In the genomic region with DNA sequence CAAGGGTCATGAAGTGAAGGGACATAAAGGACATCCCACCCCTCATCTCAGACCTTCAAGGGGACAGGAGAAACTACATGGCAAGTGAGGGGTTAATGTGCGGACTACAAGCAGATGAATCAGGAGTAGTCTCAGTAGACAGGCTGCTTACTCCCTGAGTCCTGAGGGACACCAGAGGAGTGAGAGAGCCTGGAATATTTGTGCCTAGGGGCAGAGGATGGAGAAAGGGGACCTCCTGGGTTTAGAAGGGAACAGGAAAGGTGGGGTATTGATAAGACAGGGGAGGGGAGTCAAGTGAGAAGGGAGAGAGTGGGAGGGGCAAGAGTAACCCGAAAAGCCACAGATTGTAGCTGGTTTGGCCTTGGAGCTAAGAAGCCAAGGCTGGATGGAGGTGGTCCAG, we compare ENCODE assay signal across 16 mouse cellular contexts. TPM values are rescaled to one million over a fixed set of nuclear protein-coding genes. Genes with fewer than 3 reads are reported as not detected.
DNase-seq lines count a peak whose midpoint lies in the region; ATAC-seq and TF ChIP-seq lines count a peak whose summit lies in the region.
"Had no signal": no experiment of that assay in that cellular context is flagged by ENCODE, and none has a peak within 500 bp of the region (broad histone marks: within the 10 kb centered on the region; RNA-seq: fewer than 3 reads in every experiment).

No protein-coding gene starts in this region.

- no peaks in the 10 kb centered on the region for H3K27me3 ChIP-seq in heart, adult 2 months (ENCODE audit: control insufficient read depth, insufficient read depth, low read length)
- H3K27me3 ChIP-seq in kidney, postnatal 0 days (ENCODE audit: insufficient read depth, low read length): no peaks in the 10 kb centered on the region
- H3K27me3 ChIP-seq in C2C12 (ENCODE audit: control insufficient read depth, insufficient read depth, insufficient read length): no peaks in the 10 kb centered on the region
- H3K27me3 ChIP-seq: lung, embryonic 15.5 days had no signal

- 21% methylated on average over 2 of the region's 2 CpGs for WGBS in heart, adult 2 months
- WGBS in kidney, postnatal 0 days: 35% methylated on average over 2 of the region's 2 CpGs

- no peak for TF ChIP-seq CTCF in heart, adult 2 months (IDR thresholded peaks at IDR 0.05)
- no peak for TF ChIP-seq CTCF in kidney, postnatal 0 days (IDR thresholded peaks at IDR 0.05; ENCODE audit: low read depth)
- TF ChIP-seq CTCF in C2C12 (IDR thresholded peaks at IDR 0.05; ENCODE audit: control insufficient read depth, insufficient read depth, insufficient read length): no peak
- no peak for TF ChIP-seq CTCF in embryonic fibroblast, embryonic 13.5 days (IDR thresholded peaks at IDR 0.05; ENCODE audit: borderline replicate concordance, insufficient read depth, low read length)

- no peak for DNase-seq in heart, adult 2 months
- no peak for DNase-seq in heart, postnatal 25 days (ENCODE audit: low spot score)
- no peak for DNase-seq in kidney, postnatal 0 days (ENCODE audit: low spot score)
- DNase-seq in kidney, adult 8-10 months: no peak
- no peak for DNase-seq in left cerebral cortex, adult 8-10 months (ENCODE audit: low spot score in 2 of 2)
- DNase-seq: thymus, postnatal 25 days had no signal

- no peak for TF ChIP-seq EP300 in heart, adult 2 months (IDR thresholded peaks at IDR 0.05; ENCODE audit: insufficient read depth, low read depth, low read length)

- TF ChIP-seq POLR2A in heart, adult 2 months (IDR thresholded peaks at IDR 0.05; ENCODE audit: insufficient read depth, low read depth, low read length): no peak
- no peak; the same call in 1 of the 2 replicates for TF ChIP-seq POLR2A in embryonic fibroblast, embryonic 13.5 days (IDR thresholded peaks at IDR 0.05; ENCODE audit: low read depth, low read length)

- intact Hi-C loops in heart, adult 2 months (cut with DNase I): loop anchor here (5.0 kb wide), 1 partner anchor 39 kb away; no protein-coding TSS in a partner anchor
- intact Hi-C loops in heart, postnatal 25 days (cut with DNase I): loop anchor here (2.0 to 5.0 kb wide), 2 partner anchors 20 to 54 kb away; a partner anchor contains a TSS

- H3K4me1 ChIP-seq in heart, adult 2 months (ENCODE audit: control insufficient read depth, insufficient read depth, low read length): peaks cover 10% of the 10 kb centered on the region
- peaks cover 13% of the 10 kb centered on the region for H3K4me1 ChIP-seq in kidney, postnatal 0 days (replicated peaks; ENCODE audit: insufficient read depth, low read length)
- peaks cover 16% of the 10 kb centered on the region for H3K4me1 ChIP-seq in embryonic fibroblast, embryonic 13.5 days (ENCODE audit: control insufficient read depth, insufficient read depth, low read length)

- no peak overlapping the region for H3K4me3 ChIP-seq in heart, adult 2 months
- no peak overlapping the region for H3K4me3 ChIP-seq in kidney, postnatal 0 days (replicated peaks; ENCODE audit: low read depth, low read length)
- H3K4me3 ChIP-seq in C2C12 (ENCODE audit: insufficient read depth, poor library complexity, severe bottlenecking): no peak overlapping the region
- no peak overlapping the region for H3K4me3 ChIP-seq in embryonic fibroblast, embryonic 13.5 days (ENCODE audit: insufficient read depth, low read length)
- H3K4me3 ChIP-seq: left cerebral cortex, adult 2 months; lung, embryonic 15.5 days had no signal

- H3ac ChIP-seq in C2C12 (ENCODE audit: control insufficient read depth, insufficient read length, low read depth): peak overlapping the region; percentile 49

- H3K79me2 ChIP-seq in heart, adult 2 months (replicated peaks; ENCODE audit: control insufficient read depth, insufficient read depth, low read length): no peaks in the 10 kb centered on the region
- no peaks in the 10 kb centered on the region for H3K79me2 ChIP-seq in C2C12 (ENCODE audit: control insufficient read depth, insufficient read depth)

- H3K9ac ChIP-seq in heart, adult 2 months (ENCODE audit: low read depth, low read length): 0 out of 2 replicates have a peak overlapping the region, but pooled peaks have one; percentile 15
- H3K9ac ChIP-seq in kidney, postnatal 0 days (ENCODE audit: low read depth, low read length): no peak overlapping the region
- H3K9ac ChIP-seq: lung, embryonic 15.5 days had no signal

- H3K36me3 ChIP-seq in heart, adult 2 months (ENCODE audit: control insufficient read depth, insufficient read depth, low read length): no peaks in the 10 kb centered on the region
- no peaks in the 10 kb centered on the region for H3K36me3 ChIP-seq in kidney, postnatal 0 days (ENCODE audit: insufficient read depth, low read length)
- H3K36me3 ChIP-seq in C2C12 (ENCODE audit: control insufficient read depth, insufficient read depth): no peaks in the 10 kb centered on the region
- H3K36me3 ChIP-seq: lung, embryonic 15.5 days had no signal

- no peaks in the 10 kb centered on the region for H3K9me3 ChIP-seq in kidney, postnatal 0 days (replicated peaks; ENCODE audit: low read length)
- H3K9me3 ChIP-seq: lung, embryonic 15.5 days had no signal

- peak overlapping the region; percentile 31 for H3K27ac ChIP-seq in heart, adult 2 months
- peak overlapping the region; percentile 25 for H3K27ac ChIP-seq in kidney, postnatal 0 days
- peak overlapping the region; percentile 71 for H3K27ac ChIP-seq in embryonic fibroblast, embryonic 13.5 days (ENCODE audit: insufficient read depth, low read length)
- H3K27ac ChIP-seq: hindbrain, postnatal 0 days; left cerebral cortex, adult 2 months had no signal

- no peak for ATAC-seq in kidney, postnatal 0 days (replicated peaks; ENCODE audit: low FRiP score, low read depth)
- ATAC-seq in activated CD4-positive, CD25-positive, alpha-beta regulatory T cell, adult 4 months: no peak
- ATAC-seq: hindbrain, postnatal 0 days had no signal

- H3K79me3 ChIP-seq in C2C12 (ENCODE audit: low read depth): no peaks in the 10 kb centered on the region

- no peak overlapping the region for H3K4me2 ChIP-seq in kidney, postnatal 0 days (ENCODE audit: low read length)
- H3K4me2 ChIP-seq: lung, embryonic 15.5 days had no signal

TF ChIP-seq in C2C12, 6 proteins besides CTCF, POLR2A, EP300 and RAD21:
- no peak for TF ChIP-seq CEBPB (IDR thresholded peaks at IDR 0.05; ENCODE audit: low read depth)
- TF ChIP-seq MAX (IDR thresholded peaks at IDR 0.05): no peak
- TF ChIP-seq FOSL1 (IDR thresholded peaks at IDR 0.05; ENCODE audit: insufficient read depth, low read length, poor library complexity, severe bottlenecking): no peak
- no peak for TF ChIP-seq MYOD1 (IDR thresholded peaks at IDR 0.05; ENCODE audit: control insufficient read depth, insufficient read length, low read depth)

RNA-seq across cellular contexts. Expression of a gene that starts 4.4 kb away (rescaled TPM):
- not detected for total RNA-seq in heart, adult 2 months (2021)
- polyA plus RNA-seq in heart, adult 2 months (2012; rRNA removed): 0.38 and 0.57 TPM in 2 replicates
- total RNA-seq in heart, postnatal 25 days (2021): not detected
- not detected in 2 replicates for polyA plus RNA-seq in kidney, postnatal 0 days (2015; fragmentation: Nextera tagmentation; extraction: Ambion mirVana)
- 0.06 TPM for polyA plus RNA-seq in C2C12 (2012; fragmentation: generic; extraction: Trizol)
- not detected in 2 replicates for polyA plus RNA-seq in embryonic fibroblast, embryonic 13.5 days (2011; ENCODE audit: insufficient read length, low read depth, missing spikeins)
- polyA plus RNA-seq in activated CD4-positive, CD25-positive, alpha-beta regulatory T cell, adult 4 months (2017; shearing (Covaris generic)): not detected
- not detected for total RNA-seq in left cerebral cortex, adult 8-10 months (2022)
- total RNA-seq: adrenal gland, postnatal 25 days; gastrocnemius, postnatal 10 days; hindbrain, postnatal 0 days; left cerebral cortex, adult 2 months had no signal
- polyA plus RNA-seq: cortical plate, adult 2 months; hindbrain, postnatal 0 days; large intestine, adult 2 months; lung, embryonic 15.5 days had no signal

RNA-seq across cellular contexts. Expression of a gene that starts 18.3 kb away (rescaled TPM):
- not detected for total RNA-seq in heart, adult 2 months (2021)
- polyA plus RNA-seq in heart, adult 2 months (2012; rRNA removed): 0.32 TPM in 1 of 2 replicates, not detected in the other
- not detected for total RNA-seq in heart, postnatal 25 days (2021)
- polyA plus RNA-seq in kidney, postnatal 0 days (2015; fragmentation: Nextera tagmentation; extraction: Ambion mirVana): not detected in 2 replicates
- not detected for polyA plus RNA-seq in C2C12 (2012; fragmentation: generic; extraction: Trizol)
- not detected in 2 replicates for polyA plus RNA-seq in embryonic fibroblast, embryonic 13.5 days (2011; ENCODE audit: insufficient read length, low read depth, missing spikeins)
- not detected for polyA plus RNA-seq in activated CD4-positive, CD25-positive, alpha-beta regulatory T cell, adult 4 months (2017; shearing (Covaris generic))
- not detected for total RNA-seq in left cerebral cortex, adult 8-10 months (2022)
- total RNA-seq: adrenal gland, postnatal 25 days; gastrocnemius, postnatal 10 days; hindbrain, postnatal 0 days; left cerebral cortex, adult 2 months had no signal
- polyA plus RNA-seq: cortical plate, adult 2 months; hindbrain, postnatal 0 days had no signal

RNA-seq across cellular contexts. Expression of a gene that starts 19.9 kb away (rescaled TPM):
- 100 to 1,000 TPM; 174 to 190 TPM for total RNA-seq in heart, adult 2 months (2021)
- 86.7 and 114 TPM in 2 replicates for polyA plus RNA-seq in heart, adult 2 months (2012; rRNA removed)
- total RNA-seq in heart, postnatal 25 days (2021): 100 to 1,000 TPM; 249 to 297 TPM
- 31.3 and 34.0 TPM in 2 replicates for polyA plus RNA-seq in kidney, postnatal 0 days (2015; fragmentation: Nextera tagmentation; extraction: Ambion mirVana)
- polyA plus RNA-seq in C2C12 (2012; fragmentation: generic; extraction: Trizol): 108 TPM
- 271 and 368 TPM in 2 replicates for polyA plus RNA-seq in embryonic fibroblast, embryonic 13.5 days (2011; ENCODE audit: insufficient read length, low read depth, missing spikeins)
- polyA plus RNA-seq in activated CD4-positive, CD25-positive, alpha-beta regulatory T cell, adult 4 months (2017; shearing (Covaris generic)): not detected
- total RNA-seq in left cerebral cortex, adult 8-10 months (2022): 1 to 10 TPM; 4.1 to 6.4 (median 6.0) TPM

RNA-seq across cellular contexts. Expression of a gene that starts 39.0 kb away (rescaled TPM):
- total RNA-seq in heart, adult 2 months (2021): not detected
- polyA plus RNA-seq in heart, adult 2 months (2012; rRNA removed): not detected in 2 replicates
- total RNA-seq in heart, postnatal 25 days (2021): not detected
- polyA plus RNA-seq in kidney, postnatal 0 days (2015; fragmentation: Nextera tagmentation; extraction: Ambion mirVana): not detected in 2 replicates
- polyA plus RNA-seq in C2C12 (2012; fragmentation: generic; extraction: Trizol): not detected
- not detected in 2 replicates for polyA plus RNA-seq in embryonic fibroblast, embryonic 13.5 days (2011; ENCODE audit: insufficient read length, low read depth, missing spikeins)
- not detected for polyA plus RNA-seq in activated CD4-positive, CD25-positive, alpha-beta regulatory T cell, adult 4 months (2017; shearing (Covaris generic))
- not detected for total RNA-seq in left cerebral cortex, adult 8-10 months (2022)
- total RNA-seq: adrenal gland, postnatal 25 days; gastrocnemius, postnatal 10 days; hindbrain, postnatal 0 days; left cerebral cortex, adult 2 months had no signal
- polyA plus RNA-seq: cortical plate, adult 2 months; hindbrain, postnatal 0 days; large intestine, adult 2 months; lung, embryonic 15.5 days had no signal

Comparison
In these comparisons a context has a peak if more than half of its experiments do, and no peak if none do; other contexts are left out.
1. RNA of a gene that starts 19.9 kb away (polyA plus RNA-seq): 271 to 368 TPM in embryonic fibroblast, embryonic 13.5 days, 86.7 to 114 TPM in heart, adult 2 months, 108 TPM in C2C12 (single experiment) and 31.3 to 34.0 TPM in kidney, postnatal 0 days; not detected in activated CD4-positive, CD25-positive, alpha-beta regulatory T cell, adult 4 months; every median in the first group is over 10 times any median in the second.
2. Peak in every context shown above with its lines, with median percentiles within 50 percentile points of each other: H3K27ac ChIP-seq.